Mouse (Mus musculus) forebrain, embryonic 13.5 days (tissue): ENCODE results near the gene Grm1. TPM values are rescaled to one million over a fixed set of nuclear protein-coding genes. Genes with fewer than 3 reads are reported as not detected.

Experiments used
- ATAC-seq: fragments of 200-750 bp; cut with Nextera tagmentation; 2 replicates; pipeline ENCODE4 v1.8.0; 2017
- H3K27ac ChIP-seq: fragments of 300-500 bp; sonication (generic); 2 replicates; pipeline ENCODE4 v1.5.1; 2015; ENCODE audit warnings: inconsistent platforms, mild to moderate bottlenecking, moderate library complexity
- H3K27me3 ChIP-seq: fragments of 300-500 bp; sonication (generic); 2 replicates; pipeline ENCODE4 v1.6.1; 2015; ENCODE audit warnings: mild to moderate bottlenecking, inconsistent platforms
- H3K36me3 ChIP-seq: fragments of 300-500 bp; sonication (generic); 2 replicates; pipeline ENCODE4 v1.6.1; 2015; ENCODE audit warnings: mild to moderate bottlenecking, inconsistent platforms; ENCODE audit not compliant: poor library complexity, severe bottlenecking
- H3K4me1 ChIP-seq: fragments of 300-500 bp; sonication (generic); 2 replicates; pipeline ENCODE4 v1.6.1; 2015; ENCODE audit warnings: inconsistent platforms
- H3K4me2 ChIP-seq: fragments of 300-500 bp; sonication (generic); 2 replicates; pipeline ENCODE4 v1.6.1; 2015; ENCODE audit warnings: inconsistent platforms, mild to moderate bottlenecking, moderate library complexity
- H3K4me3 ChIP-seq: fragments of 300-500 bp; sonication (generic); 2 replicates; pipeline ENCODE4 v1.5.1; 2015; ENCODE audit warnings: mild to moderate bottlenecking, inconsistent platforms
- H3K9ac ChIP-seq: fragments of 300-500 bp; sonication (generic); 2 replicates; pipeline ENCODE4 v1.6.1; 2015; ENCODE audit warnings: mild to moderate bottlenecking, inconsistent platforms
- H3K9me3 ChIP-seq: fragments of 300-500 bp; sonication (generic); replicated peaks from 2 replicates; pipeline ENCODE4 v1.6.1; 2016; ENCODE audit warnings: inconsistent platforms
- WGBS: fragments of 180-500 bp; shearing (Covaris S2); methylation state at CpG from one replicate; pipeline ENCODE4 v1.1.7; 2015; 5-methylcytosine and 5-hydroxymethylcytosine counted together
- polyA plus RNA-seq: library from polyadenylated mRNA; unstranded; fragments of >200 nt; fragmentation: Nextera tagmentation; extraction: Ambion mirVana; gene quantifications from 2 replicates; pipeline ENCODE4 v1.2.1, GENCODE M21; 2015

Gene Grm1
- polyA plus RNA-seq, 1 experiment from 2014 or later: 2.6 TPM

DNA sequence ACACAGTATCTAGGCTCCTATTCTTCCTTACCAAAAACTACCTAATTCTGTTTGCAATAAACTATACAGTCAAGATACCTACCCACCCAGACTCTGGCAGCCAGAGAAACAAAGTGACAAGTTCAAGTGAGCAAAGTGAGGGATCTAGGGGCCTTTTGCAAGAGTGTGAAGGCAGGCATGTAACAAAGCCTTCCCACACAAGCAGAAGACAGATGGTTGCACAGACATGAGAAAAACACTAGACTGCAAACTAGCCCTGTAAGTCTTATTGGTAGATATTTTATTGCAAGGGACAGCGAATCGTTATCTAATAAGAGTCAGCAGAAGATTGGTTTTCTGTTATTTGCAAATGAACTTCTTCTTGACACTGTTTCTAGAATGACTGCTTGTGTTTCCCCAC, 134.6 kb downstream of the Grm1 start:
- Histone ChIP-seq H3K27ac (no peak overlapping the region), H3K4me3 (no peak overlapping the region), H3K9ac (no peak overlapping the region), H3K4me1 (no peaks in the 10 kb centered on the region), H3K9me3 (no peaks in the 10 kb centered on the region), H3K27me3 (no peaks in the 10 kb centered on the region), H3K4me2 (no peak overlapping the region), H3K36me3 (no peaks in the 10 kb centered on the region)
- no peak for ATAC-seq
- WGBS: 92% methylated on average over 2 of the region's 2 CpGs

DNA sequence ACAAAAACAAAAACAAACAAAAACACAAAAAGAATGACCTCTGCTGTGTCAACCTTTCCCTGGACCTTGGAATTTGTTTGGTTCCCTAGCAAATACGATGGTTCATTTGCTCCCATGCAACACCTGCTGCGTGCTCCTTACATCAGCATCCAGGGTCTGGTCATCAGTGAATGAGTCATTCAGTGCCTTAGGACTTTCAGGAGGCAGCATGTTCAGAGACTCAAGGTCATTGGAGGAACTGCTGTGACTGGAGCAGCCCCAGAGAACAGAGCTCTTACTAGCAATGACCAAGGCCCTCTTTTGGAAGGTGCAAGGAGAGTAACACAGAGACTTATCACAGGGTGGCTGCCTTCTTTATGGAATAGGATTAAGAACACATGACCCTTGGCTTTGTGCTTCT, 138.2 kb downstream of the Grm1 start:
- no peak for ATAC-seq
- Histone ChIP-seq H3K27ac (no peak overlapping the region), H3K4me2 (no peak overlapping the region), H3K9ac (no peak overlapping the region), H3K9me3 (no peaks in the 10 kb centered on the region), H3K4me3 (no peak overlapping the region), H3K27me3 (no peaks in the 10 kb centered on the region), H3K4me1 (no peaks in the 10 kb centered on the region), H3K36me3 (no peaks in the 10 kb centered on the region)
- 89% methylated on average over 2 of the region's 2 CpGs for WGBS

DNA sequence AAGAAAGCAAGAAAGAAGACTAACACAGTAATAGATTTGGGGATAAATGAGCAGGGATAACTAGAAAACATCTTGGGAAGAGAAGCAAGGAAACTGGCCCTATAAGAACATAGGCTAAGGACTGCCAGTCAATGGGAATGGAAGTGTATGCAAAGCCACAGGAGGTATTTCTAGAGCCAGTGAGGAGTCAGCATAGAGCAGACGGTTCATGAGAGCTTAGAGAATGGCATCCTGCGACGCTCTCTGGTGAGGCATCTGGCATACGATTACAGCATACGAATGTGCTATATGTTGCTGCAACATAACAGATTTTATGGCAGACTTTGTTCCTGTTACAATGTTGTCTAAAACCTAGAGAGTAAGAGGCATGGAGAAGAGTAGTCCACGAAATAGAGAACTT, 139.9 kb downstream of the Grm1 start:
- WGBS: 71% methylated on average over 6 of the region's 6 CpGs

DNA sequence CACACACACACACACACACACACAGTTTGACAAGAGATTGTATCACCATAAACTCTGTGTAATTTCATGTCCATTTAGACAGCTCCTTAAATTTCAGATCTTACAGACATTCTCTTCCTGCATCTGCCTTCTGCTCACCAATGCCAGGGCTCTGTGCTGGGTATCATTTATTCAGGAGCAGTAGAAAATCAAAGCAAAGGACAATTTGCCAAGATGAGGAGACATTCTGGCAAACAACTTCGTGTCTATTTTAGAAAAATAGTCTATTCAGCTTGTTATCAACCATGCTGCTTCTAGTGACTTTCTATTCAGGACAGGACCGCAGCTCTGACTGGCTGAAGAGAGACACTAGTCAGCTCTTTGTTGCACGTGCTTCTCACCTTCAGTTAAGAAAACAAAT, 146.3 kb downstream of the Grm1 start:
- Histone ChIP-seq H3K27ac (no peak overlapping the region), H3K4me1 (no peaks in the 10 kb centered on the region), H3K4me3 (no peak overlapping the region), H3K9ac (no peak overlapping the region), H3K9me3 (no peaks in the 10 kb centered on the region), H3K4me2 (no peak overlapping the region), H3K27me3 (no peaks in the 10 kb centered on the region), H3K36me3 (no peaks in the 10 kb centered on the region)
- no peak for ATAC-seq
- WGBS: 74% methylated on average over 3 of the region's 3 CpGs

More for the DNA sequence above, 139.9 kb downstream of the Grm1 start:
- peak; percentile 55; the same call in 1 of the 2 replicates for ATAC-seq
- Histone ChIP-seq H3K4me3 (no peak overlapping the region), H3K4me2 (no peak overlapping the region), H3K9me3 (no peaks in the 10 kb centered on the region), H3K36me3 (no peaks in the 10 kb centered on the region), H3K9ac (no peak overlapping the region), H3K27ac (no peak overlapping the region), H3K4me1 (no peaks in the 10 kb centered on the region), H3K27me3 (no peaks in the 10 kb centered on the region)

DNA sequence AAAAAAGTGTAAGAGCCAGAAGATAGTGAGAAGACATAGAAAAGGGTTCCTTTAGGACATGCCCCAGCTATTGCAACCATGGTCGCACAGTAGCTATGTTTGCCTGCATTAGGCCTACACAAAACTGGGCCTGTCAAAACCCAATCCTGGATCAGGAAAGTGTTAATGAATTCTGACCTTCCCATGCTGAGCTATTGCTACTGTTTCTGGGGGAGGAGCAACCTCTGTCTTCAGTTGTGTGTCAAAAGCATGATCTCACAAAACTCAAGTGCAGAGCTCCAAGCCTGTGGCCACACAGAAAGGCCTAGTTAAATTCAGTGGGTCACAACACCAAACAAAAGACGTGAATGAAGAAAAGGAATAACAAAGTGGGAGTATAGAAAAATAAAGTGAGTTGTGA, 152.5 kb downstream of the Grm1 start:
- H3K9me3 ChIP-seq: no peaks in the 10 kb centered on the region
- no peak overlapping the region for H3K27ac ChIP-seq
- H3K9ac ChIP-seq: no peak overlapping the region
- peak; percentile 65; the same call in 1 of the 2 replicates for ATAC-seq
- H3K4me2 ChIP-seq: no peak overlapping the region
- peaks cover 11% of the 10 kb centered on the region for H3K4me1 ChIP-seq
- no peaks in the 10 kb centered on the region for H3K36me3 ChIP-seq
- H3K4me3 ChIP-seq: no peak overlapping the region
- 33% methylated on average over 2 of the region's 2 CpGs for WGBS
- no peaks in the 10 kb centered on the region for H3K27me3 ChIP-seq

DNA sequence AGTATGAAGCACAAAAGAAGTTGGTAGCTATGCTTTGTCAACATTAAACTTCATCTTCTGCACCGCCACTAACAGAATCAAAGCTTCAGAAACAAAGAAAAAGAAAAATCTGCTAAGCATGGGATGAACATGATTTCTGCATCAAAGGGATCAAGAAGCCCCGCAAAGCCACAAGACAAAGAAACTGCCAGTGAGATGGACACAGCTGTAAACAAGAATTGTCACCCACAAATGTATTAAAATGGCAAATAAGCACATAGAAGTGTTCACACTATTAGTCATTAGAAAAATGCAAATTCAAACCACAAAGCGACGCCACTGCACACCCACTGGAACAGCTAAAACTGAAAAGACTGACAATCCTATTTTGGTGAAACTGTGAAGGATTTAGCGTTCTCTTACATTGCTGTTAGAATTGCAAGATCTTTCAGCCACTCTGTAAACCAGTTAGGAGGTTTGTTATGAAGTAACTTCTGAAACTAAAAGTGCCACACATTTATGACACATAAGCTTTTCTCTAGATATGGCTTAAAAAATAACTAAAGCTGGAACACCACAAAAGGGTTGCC, 153.3 kb downstream of the Grm1 start:
- H3K9ac ChIP-seq: no peak overlapping the region
- 33% methylated on average over 5 of the region's 5 CpGs for WGBS
- H3K36me3 ChIP-seq: no peaks in the 10 kb centered on the region
- H3K27ac ChIP-seq: no peak overlapping the region
- H3K27me3 ChIP-seq: no peaks in the 10 kb centered on the region
- peaks cover 11% of the 10 kb centered on the region for H3K4me1 ChIP-seq
- no peak overlapping the region for H3K4me3 ChIP-seq
- no peaks in the 10 kb centered on the region for H3K9me3 ChIP-seq
- no peak overlapping the region for H3K4me2 ChIP-seq
- ATAC-seq: no peak

DNA sequence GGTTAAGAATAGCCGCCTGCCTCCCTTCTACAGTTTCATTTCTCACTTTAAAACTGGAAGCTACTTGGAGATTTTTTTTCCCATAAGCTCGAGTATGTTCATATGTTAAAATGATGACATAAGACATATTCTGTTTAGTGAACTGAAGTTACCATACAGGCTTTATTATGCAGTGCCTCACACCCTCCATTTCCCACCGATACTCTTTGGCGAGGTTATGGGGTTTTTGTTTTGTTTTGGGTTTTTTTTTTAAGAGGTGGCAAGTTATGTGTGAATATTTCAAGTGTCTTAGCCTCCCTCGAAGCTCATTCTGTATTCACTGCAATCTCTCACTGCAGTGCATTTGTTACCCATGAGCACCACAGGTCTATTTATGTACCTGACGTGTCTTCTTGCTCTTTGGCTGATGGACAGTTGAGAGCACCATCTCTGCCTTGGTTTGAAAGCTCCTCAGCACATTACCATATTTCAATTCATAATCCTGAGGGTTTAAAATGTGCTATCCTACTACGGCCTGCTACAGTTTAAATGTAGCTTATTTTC, 164.2 kb downstream of the Grm1 start:
- ATAC-seq: no peak
- Histone ChIP-seq H3K9ac (no peak overlapping the region), H3K9me3 (no peaks in the 10 kb centered on the region), H3K36me3 (no peaks in the 10 kb centered on the region), H3K4me3 (no peak overlapping the region), H3K4me2 (no peak overlapping the region), H3K27me3 (no peaks in the 10 kb centered on the region), H3K4me1 (no peaks in the 10 kb centered on the region), H3K27ac (no peak overlapping the region)
- WGBS: 81% methylated on average over 7 of the region's 7 CpGs

DNA sequence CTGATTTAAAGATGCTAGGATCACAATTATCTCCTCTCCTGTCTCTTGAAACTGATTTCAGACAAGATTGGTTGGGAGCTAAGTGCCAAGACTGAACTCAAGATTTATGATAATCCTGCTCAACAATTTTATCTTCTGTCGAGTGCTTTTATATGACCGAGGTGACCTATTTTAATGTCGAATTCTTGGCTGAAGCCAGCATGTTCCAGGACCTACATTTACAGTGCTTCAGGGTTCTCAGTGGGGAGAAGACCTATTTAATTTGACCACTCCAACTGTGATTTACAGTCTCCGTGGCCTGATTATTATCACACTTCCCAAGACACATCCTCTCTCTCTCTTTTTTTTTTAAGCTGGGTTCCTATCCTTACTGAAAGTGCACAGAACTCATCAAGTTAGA, 168.5 kb downstream of the Grm1 start:
- 94% methylated on average over 4 of the region's 4 CpGs for WGBS
- Histone ChIP-seq H3K4me3 (no peak overlapping the region), H3K9me3 (no peaks in the 10 kb centered on the region), H3K4me1 (no peaks in the 10 kb centered on the region), H3K27ac (no peak overlapping the region), H3K27me3 (no peaks in the 10 kb centered on the region), H3K4me2 (no peak overlapping the region), H3K9ac (no peak overlapping the region), H3K36me3 (no peaks in the 10 kb centered on the region)
- no peak for ATAC-seq

DNA sequence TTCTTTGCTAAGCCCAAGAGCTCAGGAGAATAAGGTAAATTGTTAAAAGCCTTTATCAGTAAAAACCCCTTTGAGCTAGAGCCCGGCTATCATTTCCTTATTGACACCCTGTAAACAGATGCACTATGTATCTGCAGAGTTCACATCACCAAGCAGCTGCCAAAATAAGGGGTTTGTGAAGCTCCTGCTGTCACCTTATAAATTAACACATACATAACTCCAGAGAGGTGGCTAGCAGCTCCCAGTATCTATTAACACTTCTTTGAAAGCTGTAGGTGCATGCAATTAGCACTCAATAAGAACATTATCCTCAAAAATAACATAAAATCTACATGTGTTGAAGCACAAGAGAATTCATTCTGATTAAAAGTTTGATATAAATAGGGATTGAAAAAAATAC, 191.9 kb downstream of the Grm1 start:
- no peak for ATAC-seq
- H3K27ac ChIP-seq: no peak overlapping the region
- H3K4me3 ChIP-seq: no peak overlapping the region
- no peaks in the 10 kb centered on the region for H3K27me3 ChIP-seq
- WGBS: 75% methylated on average over 1 of the region's 1 CpGs
- no peak overlapping the region for H3K4me2 ChIP-seq
- no peaks in the 10 kb centered on the region for H3K4me1 ChIP-seq
- H3K36me3 ChIP-seq: no peaks in the 10 kb centered on the region
- H3K9me3 ChIP-seq: no peaks in the 10 kb centered on the region
- H3K9ac ChIP-seq: no peak overlapping the region

DNA sequence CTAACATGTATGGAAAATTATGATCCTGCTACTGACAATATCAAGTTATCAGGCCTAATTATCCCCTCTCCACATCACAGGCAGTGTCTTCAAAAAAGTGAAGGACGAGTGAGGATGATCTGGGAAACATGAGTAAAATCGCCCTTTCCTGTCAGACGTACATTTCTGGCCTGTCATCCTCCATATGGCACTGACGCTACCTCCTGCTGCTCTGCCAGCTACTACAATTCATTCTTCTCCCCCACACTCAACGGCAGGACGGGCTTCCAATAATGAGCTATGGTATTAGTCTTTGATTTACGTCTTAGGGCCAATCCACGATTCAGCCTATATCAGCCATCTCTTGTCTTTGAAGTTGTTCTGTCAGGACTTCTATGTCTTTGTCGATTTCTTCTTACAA, 193.6 kb downstream of the Grm1 start:
- Histone ChIP-seq H3K9me3 (no peaks in the 10 kb centered on the region), H3K27ac (no peak overlapping the region), H3K4me3 (no peak overlapping the region), H3K36me3 (no peaks in the 10 kb centered on the region), H3K9ac (no peak overlapping the region), H3K4me1 (no peaks in the 10 kb centered on the region), H3K4me2 (no peak overlapping the region), H3K27me3 (no peaks in the 10 kb centered on the region)
- WGBS: 63% methylated on average over 9 of the region's 9 CpGs
- ATAC-seq: no peak

DNA sequence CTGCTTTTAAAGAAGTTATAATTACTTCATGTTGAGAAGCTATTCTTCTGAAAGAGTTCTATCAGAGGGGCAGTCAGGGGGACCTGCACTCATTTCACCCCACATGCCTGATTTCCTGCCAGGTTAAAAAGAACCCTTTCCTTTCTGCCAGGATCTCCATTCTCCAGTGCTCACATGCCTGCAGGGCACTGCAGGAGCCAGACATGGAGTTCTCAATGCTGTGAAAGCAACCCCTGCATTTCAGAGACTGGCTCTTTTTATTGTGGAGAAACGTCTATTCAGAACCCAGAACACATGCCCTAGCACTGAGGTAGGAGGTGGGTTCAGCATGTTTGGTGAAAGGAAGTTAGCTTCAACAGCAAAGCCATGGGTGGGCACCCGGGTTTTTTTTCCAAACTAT, 197.2 kb downstream of the Grm1 start:
- H3K4me1 ChIP-seq: no peaks in the 10 kb centered on the region
- no peak overlapping the region for H3K27ac ChIP-seq
- 16% methylated on average over 2 of the region's 2 CpGs for WGBS
- H3K4me3 ChIP-seq: no peak overlapping the region
- no peak overlapping the region for H3K4me2 ChIP-seq
- no peak overlapping the region for H3K9ac ChIP-seq
- H3K27me3 ChIP-seq: no peaks in the 10 kb centered on the region
- no peaks in the 10 kb centered on the region for H3K36me3 ChIP-seq
- no peaks in the 10 kb centered on the region for H3K9me3 ChIP-seq
- peak; percentile 86 for ATAC-seq

DNA sequence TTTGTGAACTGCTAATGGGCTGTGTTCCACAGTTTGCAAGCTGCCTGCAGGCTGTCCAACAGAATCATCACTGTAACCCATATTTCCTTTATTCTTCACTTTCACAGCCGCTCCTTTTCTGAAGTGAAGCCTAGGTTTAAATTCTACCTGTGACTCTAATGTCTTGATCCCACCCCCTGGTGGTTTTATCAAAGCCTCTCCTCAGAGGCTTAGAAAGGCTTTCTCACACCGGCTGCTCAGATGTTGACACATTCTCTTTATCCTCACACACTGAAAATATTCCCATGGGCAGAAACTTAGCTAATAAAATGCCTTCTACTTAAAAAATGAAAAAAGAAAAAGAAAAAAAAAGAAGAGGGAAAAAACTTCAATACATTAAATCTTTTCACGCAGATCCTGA, 210.0 kb downstream of the Grm1 start:
- no peaks in the 10 kb centered on the region for H3K4me1 ChIP-seq
- no peak overlapping the region for H3K4me3 ChIP-seq
- no peak overlapping the region for H3K27ac ChIP-seq
- no peaks in the 10 kb centered on the region for H3K36me3 ChIP-seq
- no peak overlapping the region for H3K4me2 ChIP-seq
- no peaks in the 10 kb centered on the region for H3K9me3 ChIP-seq
- H3K27me3 ChIP-seq: no peaks in the 10 kb centered on the region
- no peak overlapping the region for H3K9ac ChIP-seq
- ATAC-seq: 0 out of 2 replicates have a peak, but pooled peaks have one; percentile 30
- 30% methylated on average over 3 of the region's 3 CpGs for WGBS

DNA sequence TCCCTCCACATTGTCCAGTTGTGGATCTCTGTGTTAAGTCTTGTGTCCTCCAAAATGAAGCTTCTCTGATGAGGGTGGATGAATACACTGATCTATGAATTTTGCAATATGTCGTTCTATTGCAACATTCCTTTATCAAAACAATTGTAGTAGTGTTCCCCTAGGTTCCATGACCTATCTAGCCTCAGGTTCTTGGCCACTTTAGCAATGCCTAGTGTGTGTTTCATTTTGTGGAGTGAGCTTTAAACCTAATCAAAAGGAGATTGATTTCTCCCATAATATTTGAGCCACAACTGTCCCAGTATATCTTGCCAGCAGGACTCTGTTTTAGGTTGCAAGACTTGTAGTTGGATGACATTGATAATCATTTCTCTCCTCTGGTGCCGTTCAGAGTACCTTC, 211.9 kb downstream of the Grm1 start:
- no peak overlapping the region for H3K9ac ChIP-seq
- H3K27me3 ChIP-seq: no peaks in the 10 kb centered on the region
- no peaks in the 10 kb centered on the region for H3K4me1 ChIP-seq
- ATAC-seq: no peak
- WGBS: 87% methylated on average over 2 of the region's 2 CpGs
- H3K9me3 ChIP-seq: no peaks in the 10 kb centered on the region
- H3K36me3 ChIP-seq: no peaks in the 10 kb centered on the region
- no peak overlapping the region for H3K27ac ChIP-seq
- H3K4me3 ChIP-seq: no peak overlapping the region
- no peak overlapping the region for H3K4me2 ChIP-seq
